Mouse (Mus musculus): Measurements from ENCODE around the gene Med13l. TPM values are rescaled to one million over a fixed set of nuclear protein-coding genes. Genes with fewer than 3 reads are reported as not detected.

Gene Med13l
- polyA plus RNA-seq, 1 experiment from 2014 or later, result 18.6 TPM

DNA sequence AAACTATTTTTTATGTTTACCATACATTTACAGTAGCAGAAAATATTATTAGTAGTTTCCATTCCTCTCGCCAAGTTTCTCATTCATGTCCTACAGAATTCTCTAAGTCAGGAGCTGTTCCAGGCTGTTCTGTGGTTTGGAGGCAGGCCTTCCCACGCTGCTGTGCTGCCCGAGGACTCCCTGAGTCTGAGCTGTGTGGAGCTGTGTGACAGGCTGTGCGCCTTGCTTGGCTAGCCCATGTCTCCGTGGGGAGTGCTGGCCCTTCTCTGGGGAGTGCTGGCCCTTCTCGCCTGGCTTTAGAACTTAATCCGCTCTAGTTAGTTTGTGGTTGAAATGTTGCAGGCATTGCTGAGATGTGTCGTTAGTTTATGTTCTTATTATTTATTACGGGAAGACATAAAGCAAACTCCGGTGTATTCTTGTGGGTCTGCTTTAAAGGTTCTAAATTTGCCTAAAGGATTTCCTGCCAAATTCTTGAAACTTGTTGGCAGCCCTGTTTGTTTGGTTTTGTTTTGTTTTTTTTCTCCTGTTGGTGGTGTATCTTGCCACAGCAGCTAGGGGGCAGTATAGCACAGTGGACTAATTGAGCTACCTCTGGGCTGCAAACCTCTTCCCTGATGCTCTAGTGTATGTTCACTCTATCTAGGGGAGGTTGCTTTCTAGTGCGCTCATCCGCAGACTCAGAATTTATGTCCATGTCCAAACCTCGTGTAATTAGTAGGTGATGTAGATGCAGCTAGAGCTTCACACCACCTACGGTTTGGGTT, 34.2 kb downstream of the Med13l start:
- 63% methylated on average over 14 of the region's 14 CpGs for WGBS

GRCm38 (mm10) chr5:118595901-118596300, 35.4 kb downstream of the Med13l start:
- no peaks in the 10 kb centered on the region for H3K27me3 ChIP-seq (ENCODE audit: control insufficient read depth, insufficient read depth, low read length)
- no peak for ATAC-seq (ENCODE audit: low read depth)
- H3K36me3 ChIP-seq (ENCODE audit: control insufficient read depth, insufficient read depth, low read length), result no peaks in the 10 kb centered on the region
- peaks cover 21% of the 10 kb centered on the region for H3K4me1 ChIP-seq (ENCODE audit: control insufficient read depth, insufficient read depth, low read length)
- H3K4me3 ChIP-seq (ENCODE audit: low read depth, low read length), result no peak overlapping the region
- WGBS, result 72% methylated on average over 5 of the region's 5 CpGs
- no peaks in the 10 kb centered on the region for H3K9me3 ChIP-seq (ENCODE audit: control insufficient read depth, low read length)
- H3K27ac ChIP-seq (ENCODE audit: low read depth, low read length), result no peak overlapping the region
- H3K9ac ChIP-seq (replicated peaks; ENCODE audit: low read depth, low read length), result no peak overlapping the region
- no peak overlapping the region for H3K4me2 ChIP-seq (ENCODE audit: low read depth, low read length)

More for the DNA sequence above, 34.2 kb downstream of the Med13l start:
- no peak overlapping the region for H3K4me2 ChIP-seq (ENCODE audit: low read depth, low read length)
- no peaks in the 10 kb centered on the region for H3K27me3 ChIP-seq (ENCODE audit: control insufficient read depth, insufficient read depth, low read length)
- H3K9me3 ChIP-seq (ENCODE audit: control insufficient read depth, low read length), result no peaks in the 10 kb centered on the region
- no peak for ATAC-seq (ENCODE audit: low read depth)
- no peak overlapping the region for H3K9ac ChIP-seq (replicated peaks; ENCODE audit: low read depth, low read length)
- H3K4me3 ChIP-seq (ENCODE audit: low read depth, low read length), result no peak overlapping the region
- no peaks in the 10 kb centered on the region for H3K36me3 ChIP-seq (ENCODE audit: control insufficient read depth, insufficient read depth, low read length)
- H3K27ac ChIP-seq (ENCODE audit: low read depth, low read length), result no peak overlapping the region
- H3K4me1 ChIP-seq (ENCODE audit: control insufficient read depth, insufficient read depth, low read length), result peaks cover 23% of the 10 kb centered on the region

DNA sequence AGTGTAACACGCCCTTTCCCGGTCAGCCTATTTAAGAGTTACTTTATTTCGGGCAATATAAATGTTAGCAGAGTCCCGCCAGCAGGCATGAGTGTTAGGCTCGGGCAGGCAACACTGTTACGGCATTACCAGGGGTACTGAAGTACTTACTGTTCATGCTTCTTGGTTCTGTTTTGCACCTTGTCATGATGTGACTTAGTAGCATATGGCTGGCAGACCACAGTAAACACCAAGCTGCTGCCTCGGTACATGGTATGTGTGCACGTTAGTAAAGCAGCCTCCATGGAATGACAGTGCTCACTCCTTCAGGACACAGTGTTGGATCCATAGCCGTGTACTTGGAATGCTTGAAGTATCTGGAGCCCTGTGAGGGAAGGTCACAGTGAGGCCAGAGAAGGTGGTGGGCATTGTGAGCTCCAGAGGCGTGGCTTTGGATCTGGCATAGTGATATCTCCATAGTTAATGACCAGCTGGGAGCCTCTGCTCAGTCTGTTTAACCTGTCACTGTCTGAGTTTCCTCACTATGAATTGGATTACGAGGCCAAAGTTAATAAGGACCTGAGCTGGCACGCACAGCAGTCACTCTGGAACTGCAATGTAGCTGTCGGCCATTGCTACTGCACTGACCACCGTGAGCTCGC, 36.1 kb downstream of the Med13l start:
- H3K4me2 ChIP-seq (ENCODE audit: low read depth, low read length), result no peak overlapping the region
- no peaks in the 10 kb centered on the region for H3K27me3 ChIP-seq (ENCODE audit: control insufficient read depth, insufficient read depth, low read length)
- H3K4me1 ChIP-seq (ENCODE audit: control insufficient read depth, insufficient read depth, low read length), result peaks cover 16% of the 10 kb centered on the region
- H3K36me3 ChIP-seq (ENCODE audit: control insufficient read depth, insufficient read depth, low read length), result no peaks in the 10 kb centered on the region
- H3K9me3 ChIP-seq (ENCODE audit: control insufficient read depth, low read length), result no peaks in the 10 kb centered on the region
- no peak for ATAC-seq (ENCODE audit: low read depth)
- H3K4me3 ChIP-seq (ENCODE audit: low read depth, low read length), result no peak overlapping the region
- H3K9ac ChIP-seq (replicated peaks; ENCODE audit: low read depth, low read length), result no peak overlapping the region
- H3K27ac ChIP-seq (ENCODE audit: low read depth, low read length), result no peak overlapping the region
- 68% methylated on average over 15 of the region's 15 CpGs for WGBS

- Histone ChIP-seq H3K9me3 (ENCODE audit: control insufficient read depth, low read length) (no peaks in the 10 kb centered on the region), H3K4me1 (ENCODE audit: control insufficient read depth, insufficient read depth, low read length) (peaks cover 8% of the 10 kb centered on the region), H3K27me3 (ENCODE audit: control insufficient read depth, insufficient read depth, low read length) (no peaks in the 10 kb centered on the region), H3K4me3 (ENCODE audit: low read depth, low read length) (no peak overlapping the region), H3K36me3 (ENCODE audit: control insufficient read depth, insufficient read depth, low read length) (no peaks in the 10 kb centered on the region), H3K27ac (ENCODE audit: low read depth, low read length) (no peak overlapping the region), H3K9ac (replicated peaks; ENCODE audit: low read depth, low read length) (no peak overlapping the region), H3K4me2 (ENCODE audit: low read depth, low read length) (no peak overlapping the region)
- WGBS, result 55% methylated on average over 6 of the region's 6 CpGs
- ATAC-seq (ENCODE audit: low read depth), result no peak
Observed at GRCm38 (mm10) chr5:118598601-118599000, 38.1 kb downstream of the Med13l start.

DNA sequence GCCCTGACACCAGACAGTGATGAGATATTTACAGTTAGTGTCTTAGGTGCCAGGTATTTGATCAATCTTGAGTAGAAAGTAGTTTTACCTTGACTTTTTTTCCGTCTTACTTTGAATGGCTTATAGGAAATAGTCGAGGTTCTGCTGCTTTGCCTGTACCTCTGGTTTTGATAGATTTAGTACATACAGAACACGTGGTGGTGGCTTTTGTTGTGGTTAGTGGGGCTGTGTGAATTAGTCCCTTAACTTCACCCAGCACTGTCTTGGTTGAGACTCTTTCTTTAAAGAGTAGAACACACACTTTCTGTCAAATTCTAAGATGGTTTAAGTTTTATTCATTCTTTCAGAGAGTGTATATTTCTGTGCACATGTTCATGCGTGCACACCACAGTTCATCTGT, 41.0 kb downstream of the Med13l start:
- ATAC-seq (ENCODE audit: low read depth), result no peak
- no peak overlapping the region for H3K27ac ChIP-seq (ENCODE audit: low read depth, low read length)

GRCm38 (mm10) chr5:118602706-118603105, 42.2 kb downstream of the Med13l start:
- Histone ChIP-seq H3K9me3 (ENCODE audit: control insufficient read depth, low read length) (no peaks in the 10 kb centered on the region), H3K9ac (replicated peaks; ENCODE audit: low read depth, low read length) (no peak overlapping the region), H3K27me3 (ENCODE audit: control insufficient read depth, insufficient read depth, low read length) (no peaks in the 10 kb centered on the region), H3K4me2 (ENCODE audit: low read depth, low read length) (no peak overlapping the region), H3K27ac (ENCODE audit: low read depth, low read length) (no peak overlapping the region), H3K4me3 (ENCODE audit: low read depth, low read length) (no peak overlapping the region), H3K4me1 (ENCODE audit: control insufficient read depth, insufficient read depth, low read length) (peaks cover 14% of the 10 kb centered on the region), H3K36me3 (ENCODE audit: control insufficient read depth, insufficient read depth, low read length) (no peaks in the 10 kb centered on the region)
- 65% methylated on average over 7 of the region's 7 CpGs for WGBS
- ATAC-seq (ENCODE audit: low read depth), result no peak

More for the DNA sequence above, 41.0 kb downstream of the Med13l start:
- Histone ChIP-seq H3K9ac (replicated peaks; ENCODE audit: low read depth, low read length) (no peak overlapping the region), H3K27me3 (ENCODE audit: control insufficient read depth, insufficient read depth, low read length) (no peaks in the 10 kb centered on the region), H3K4me3 (ENCODE audit: low read depth, low read length) (no peak overlapping the region), H3K4me2 (ENCODE audit: low read depth, low read length) (no peak overlapping the region), H3K4me1 (ENCODE audit: control insufficient read depth, insufficient read depth, low read length) (peaks cover 11% of the 10 kb centered on the region), H3K9me3 (ENCODE audit: control insufficient read depth, low read length) (no peaks in the 10 kb centered on the region), H3K36me3 (ENCODE audit: control insufficient read depth, insufficient read depth, low read length) (no peaks in the 10 kb centered on the region)
- 75% methylated on average over 4 of the region's 4 CpGs for WGBS

GRCm38 (mm10) chr5:118605424-118606067, 45.1 kb downstream of the Med13l start:
- no peak overlapping the region for H3K4me2 ChIP-seq (ENCODE audit: low read depth, low read length)
- no peak overlapping the region for H3K9ac ChIP-seq (replicated peaks; ENCODE audit: low read depth, low read length)
- H3K27ac ChIP-seq (ENCODE audit: low read depth, low read length), result no peak overlapping the region
- no peak overlapping the region for H3K4me3 ChIP-seq (ENCODE audit: low read depth, low read length)
- H3K27me3 ChIP-seq (ENCODE audit: control insufficient read depth, insufficient read depth, low read length), result no peaks in the 10 kb centered on the region
- H3K9me3 ChIP-seq (ENCODE audit: control insufficient read depth, low read length), result no peaks in the 10 kb centered on the region
- WGBS, result 91% methylated on average over 11 of the region's 11 CpGs
- H3K4me1 ChIP-seq (ENCODE audit: control insufficient read depth, insufficient read depth, low read length), result peaks cover 11% of the 10 kb centered on the region; the same call in 1 of the 2 replicates
- no peaks in the 10 kb centered on the region for H3K36me3 ChIP-seq (ENCODE audit: control insufficient read depth, insufficient read depth, low read length)
- ATAC-seq (ENCODE audit: low read depth), result no peak

DNA sequence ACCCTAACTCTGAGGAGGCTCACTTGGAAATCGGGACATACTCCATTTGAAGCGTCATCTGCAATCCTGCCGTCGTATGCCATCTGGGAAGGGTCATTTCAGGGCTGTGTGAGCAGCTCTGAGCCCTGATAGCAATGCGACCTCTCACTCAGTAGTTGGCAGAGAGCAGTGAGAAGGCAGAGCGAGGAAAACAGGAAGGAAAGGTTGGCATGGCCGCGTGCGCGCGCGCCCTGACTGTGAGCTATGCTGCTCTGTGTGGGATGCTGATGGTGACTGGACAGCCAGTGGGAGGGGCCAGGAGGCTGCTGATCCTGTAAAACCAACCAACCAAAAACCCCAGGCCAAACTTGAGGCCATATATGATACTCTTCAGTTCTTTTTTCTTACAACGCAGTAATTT, 46.2 kb downstream of the Med13l start:
- ATAC-seq (ENCODE audit: low read depth), result no peak
- Histone ChIP-seq H3K9me3 (ENCODE audit: control insufficient read depth, low read length) (no peaks in the 10 kb centered on the region), H3K9ac (replicated peaks; ENCODE audit: low read depth, low read length) (no peak overlapping the region), H3K4me3 (ENCODE audit: low read depth, low read length) (no peak overlapping the region), H3K4me1 (ENCODE audit: control insufficient read depth, insufficient read depth, low read length) (peaks cover 13% of the 10 kb centered on the region; the same call in 1 of the 2 replicates), H3K27ac (ENCODE audit: low read depth, low read length) (no peak overlapping the region), H3K27me3 (ENCODE audit: control insufficient read depth, insufficient read depth, low read length) (no peaks in the 10 kb centered on the region), H3K4me2 (ENCODE audit: low read depth, low read length) (no peak overlapping the region), H3K36me3 (ENCODE audit: control insufficient read depth, insufficient read depth, low read length) (no peaks in the 10 kb centered on the region)
- WGBS, result 68% methylated on average over 13 of the region's 13 CpGs

DNA sequence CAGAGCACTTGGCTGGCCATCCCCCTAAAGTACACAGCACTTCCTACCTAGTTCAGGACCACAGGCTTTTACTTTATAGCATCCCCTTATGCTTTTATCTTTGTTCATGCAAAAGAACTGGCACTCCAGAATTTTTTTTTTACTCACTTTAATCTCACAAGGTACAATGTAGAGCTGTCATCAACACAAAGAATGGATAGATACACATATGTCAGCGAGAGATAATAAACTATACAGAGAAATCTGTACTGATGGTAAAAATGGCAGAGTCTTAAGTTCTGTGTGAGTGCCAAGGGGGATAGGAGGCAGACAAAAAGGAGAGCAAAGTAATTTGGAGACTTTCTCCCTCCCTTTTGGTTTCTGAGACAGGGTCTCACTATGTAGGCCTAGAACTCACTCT, 47.4 kb downstream of the Med13l start:
- Histone ChIP-seq H3K9ac (replicated peaks; ENCODE audit: low read depth, low read length) (no peak overlapping the region), H3K9me3 (ENCODE audit: control insufficient read depth, low read length) (no peaks in the 10 kb centered on the region), H3K4me3 (ENCODE audit: low read depth, low read length) (no peak overlapping the region), H3K27ac (ENCODE audit: low read depth, low read length) (no peak overlapping the region), H3K27me3 (ENCODE audit: control insufficient read depth, insufficient read depth, low read length) (no peaks in the 10 kb centered on the region), H3K36me3 (ENCODE audit: control insufficient read depth, insufficient read depth, low read length) (no peaks in the 10 kb centered on the region), H3K4me1 (ENCODE audit: control insufficient read depth, insufficient read depth, low read length) (peaks cover 14% of the 10 kb centered on the region; the same call in 1 of the 2 replicates), H3K4me2 (ENCODE audit: low read depth, low read length) (no peak overlapping the region)
- ATAC-seq (ENCODE audit: low read depth), result no peak
- 92% methylated on average over 1 of the region's 1 CpGs for WGBS

Data from neural tube, embryonic 14.5 days (tissue).